Mouse (Mus musculus) liver, adult 2 months (tissue): ENCODE data around the gene Gcc2.

ENCODE experiments used
- CTCF ChIP-seq: fragments of 200-500 bp; IDR thresholded peaks from 2 replicates; pipeline ENCODE4 v1.5.1; 2011; ENCODE audit warnings: low read depth, low read length, control low read depth
- POLR2A ChIP-seq: fragments of 200-500 bp; IDR thresholded peaks from 2 replicates; pipeline ENCODE4 v1.6.1; 2011; ENCODE audit warnings: low read length, control low read depth; ENCODE audit not compliant: insufficient read depth; ENCODE audit errors: extremely low read depth

- TF ChIP-seq CTCF (no peak), POLR2A (no peak)
Measured at GRCm38 (mm10) chr10:58217366-58217765, 37.9 kb upstream of the Gcc2 start.
